17 mouse cellular contexts compared by ENCODE assay signal in genomic region chr2:179971891-179972290, GRCm38 (mm10). TPM values are rescaled to one million over a fixed set of nuclear protein-coding genes. Genes with fewer than 3 reads are reported as not detected.
DNase-seq lines count a peak whose midpoint lies in the region; ATAC-seq and TF ChIP-seq lines count a peak whose summit lies in the region.
"Had no signal": no experiment of that assay in that cellular context is flagged by ENCODE, and none has a peak within 500 bp of the region (broad histone marks: within the 10 kb centered on the region; RNA-seq: fewer than 3 reads in every experiment).

No protein-coding gene starts in this region.

- no peak overlapping the region for H3K9ac ChIP-seq in forebrain, embryonic 11.5 days (ENCODE audit: low read length)
- H3K9ac ChIP-seq in liver, embryonic 12.5 days = no peak overlapping the region
- no peak overlapping the region for H3K9ac ChIP-seq in liver, postnatal 0 days (replicated peaks)
- H3K9ac ChIP-seq: embryonic facial prominence, embryonic 15.5 days; forebrain, embryonic 12.5 days; hindbrain, embryonic 13.5 days had no signal

- H3K27ac ChIP-seq in forebrain, embryonic 11.5 days (ENCODE audit: low read depth, low read length) = no peak overlapping the region
- no peak overlapping the region for H3K27ac ChIP-seq in forebrain, embryonic 10.5 days
- H3K27ac ChIP-seq in liver, embryonic 12.5 days = no peak overlapping the region
- H3K27ac ChIP-seq in liver, postnatal 0 days (ENCODE audit: low read depth) = no peak overlapping the region
- H3K27ac ChIP-seq: embryonic facial prominence, embryonic 15.5 days; forebrain, embryonic 12.5 days; hindbrain, embryonic 13.5 days; hindbrain, postnatal 0 days had no signal

- peak; percentile 38 for DNase-seq in forebrain, embryonic 11.5 days (ENCODE audit: low spot score)
- no peak for DNase-seq in forebrain, embryonic 10.5 days (ENCODE audit: extremely low spot score, low spot score)
- peak; percentile 0 for DNase-seq in liver
- peak; percentile 16 for DNase-seq in liver, postnatal 0 days
- DNase-seq in lung, postnatal 10 days = no peak
- DNase-seq: adrenal gland, adult 2 months; adrenal gland, postnatal 25 days; embryo, embryonic 11 days; gastrocnemius, postnatal 10 days; heart, postnatal 10 days had no signal

- ATAC-seq in forebrain, embryonic 11.5 days (replicated peaks; ENCODE audit: low FRiP score) = no peak
- ATAC-seq in liver, embryonic 12.5 days = no peak
- ATAC-seq in liver, postnatal 0 days = no peak
- ATAC-seq: forebrain, embryonic 16.5 days; hindbrain, postnatal 0 days had no signal

- TF ChIP-seq CTCF in liver, postnatal 0 days (IDR thresholded peaks at IDR 0.05; ENCODE audit: low read depth) = no peak

- H3K4me2 ChIP-seq in forebrain, embryonic 11.5 days (ENCODE audit: low read depth, low read length, severe bottlenecking) = no peak overlapping the region
- H3K4me2 ChIP-seq in liver, embryonic 12.5 days = no peak overlapping the region
- no peak overlapping the region for H3K4me2 ChIP-seq in liver, postnatal 0 days (ENCODE audit: low read depth, low read length)
- H3K4me2 ChIP-seq: embryonic facial prominence, embryonic 15.5 days; forebrain, embryonic 12.5 days; hindbrain, embryonic 13.5 days had no signal

- H3K4me3 ChIP-seq in forebrain, embryonic 11.5 days (ENCODE audit: low read depth, low read length) = no peak overlapping the region
- H3K4me3 ChIP-seq in forebrain, embryonic 10.5 days = no peak overlapping the region
- no peak overlapping the region for H3K4me3 ChIP-seq in liver, embryonic 12.5 days
- no peak overlapping the region for H3K4me3 ChIP-seq in liver, postnatal 0 days (ENCODE audit: low read depth, low read length)
- H3K4me3 ChIP-seq: embryonic facial prominence, embryonic 15.5 days; erythroblast, embryonic 14.5 days; forebrain, embryonic 12.5 days; hindbrain, embryonic 13.5 days had no signal

- peaks cover 16% of the 10 kb centered on the region for H3K4me1 ChIP-seq in forebrain, embryonic 11.5 days (replicated peaks; ENCODE audit: control insufficient read depth, insufficient read depth, low read length)
- H3K4me1 ChIP-seq in forebrain, embryonic 10.5 days = peaks cover 80% of the 10 kb centered on the region
- peaks cover 79% of the 10 kb centered on the region for H3K4me1 ChIP-seq in liver, embryonic 12.5 days
- H3K4me1 ChIP-seq in liver, postnatal 0 days (ENCODE audit: insufficient read depth) = peaks cover 35% of the 10 kb centered on the region

- no peaks in the 10 kb centered on the region for H3K36me3 ChIP-seq in forebrain, embryonic 11.5 days (ENCODE audit: control insufficient read depth, insufficient read depth, low read length)
- H3K36me3 ChIP-seq in forebrain, embryonic 10.5 days (replicated peaks) = no peaks in the 10 kb centered on the region
- H3K36me3 ChIP-seq in liver, embryonic 12.5 days = no peaks in the 10 kb centered on the region
- H3K36me3 ChIP-seq in liver, postnatal 0 days (replicated peaks; ENCODE audit: insufficient read depth, low read length) = no peaks in the 10 kb centered on the region
- H3K36me3 ChIP-seq: embryonic facial prominence, embryonic 15.5 days; forebrain, embryonic 12.5 days; hindbrain, embryonic 13.5 days had no signal

- H3K27me3 ChIP-seq in forebrain, embryonic 11.5 days (ENCODE audit: control insufficient read depth, insufficient read depth, low read length) = no peaks in the 10 kb centered on the region
- H3K27me3 ChIP-seq in forebrain, embryonic 10.5 days (ENCODE audit: poor library complexity, severe bottlenecking) = no peaks in the 10 kb centered on the region
- no peaks in the 10 kb centered on the region for H3K27me3 ChIP-seq in liver, embryonic 12.5 days (replicated peaks)
- H3K27me3 ChIP-seq in liver, postnatal 0 days (ENCODE audit: insufficient read depth, low read length) = no peaks in the 10 kb centered on the region
- H3K27me3 ChIP-seq: embryonic facial prominence, embryonic 15.5 days; forebrain, embryonic 12.5 days; hindbrain, embryonic 13.5 days had no signal

- WGBS in forebrain, embryonic 11.5 days = 79% methylated on average over 2 of the region's 2 CpGs
- 87% methylated on average over 2 of the region's 2 CpGs for WGBS in forebrain, embryonic 10.5 days
- 55% methylated on average over 2 of the region's 2 CpGs for WGBS in liver, embryonic 12.5 days (ENCODE audit: insufficient replicate concordance)
- 59% methylated on average over 2 of the region's 2 CpGs for WGBS in liver, postnatal 0 days (ENCODE audit: insufficient replicate concordance)

- no peak for TF ChIP-seq EP300 in liver, postnatal 0 days (IDR thresholded peaks at IDR 0.05; ENCODE audit: low read depth)

- H3K9me3 ChIP-seq in forebrain, embryonic 11.5 days (ENCODE audit: control insufficient read depth, low read length) = no peaks in the 10 kb centered on the region
- H3K9me3 ChIP-seq in forebrain, embryonic 10.5 days = no peaks in the 10 kb centered on the region
- no peaks in the 10 kb centered on the region for H3K9me3 ChIP-seq in liver, embryonic 12.5 days (replicated peaks)
- no peaks in the 10 kb centered on the region for H3K9me3 ChIP-seq in liver, postnatal 0 days (ENCODE audit: low read length)
- H3K9me3 ChIP-seq: embryonic facial prominence, embryonic 15.5 days; forebrain, embryonic 12.5 days; hindbrain, embryonic 13.5 days had no signal

RNA-seq across cellular contexts. Expression of gene Taf4, which starts 4.6 kb away (rescaled TPM):
- polyA plus RNA-seq in forebrain, embryonic 11.5 days (2014; fragmentation: Nextera tagmentation; extraction: Ambion mirVana) = 7.4 and 8.2 TPM in 2 replicates
- polyA plus RNA-seq in forebrain, embryonic 10.5 days (2016; fragmentation: Nextera tagmentation; extraction: Ambion mirVana) = 3.6 and 4.2 TPM in 2 replicates
- polyA plus RNA-seq in liver, embryonic 12.5 days (2016; fragmentation: Nextera tagmentation; extraction: Ambion mirVana) = 2.2 and 2.6 TPM in 2 replicates
- polyA plus RNA-seq in liver, postnatal 0 days (2015; fragmentation: Nextera tagmentation; extraction: Ambion mirVana) = 1.7 TPM in 2 replicates

RNA-seq across cellular contexts. Expression of gene Lsm14b, which starts 52.9 kb away (rescaled TPM):
- 7.5 and 8.9 TPM in 2 replicates for polyA plus RNA-seq in forebrain, embryonic 11.5 days (2014; fragmentation: Nextera tagmentation; extraction: Ambion mirVana)
- polyA plus RNA-seq in forebrain, embryonic 10.5 days (2016; fragmentation: Nextera tagmentation; extraction: Ambion mirVana) = 8.5 and 8.9 TPM in 2 replicates
- polyA plus RNA-seq in liver, embryonic 12.5 days (2016; fragmentation: Nextera tagmentation; extraction: Ambion mirVana) = 2.4 and 2.7 TPM in 2 replicates
- 1.6 and 1.7 TPM in 2 replicates for polyA plus RNA-seq in liver, postnatal 0 days (2015; fragmentation: Nextera tagmentation; extraction: Ambion mirVana)

Comparison
In these comparisons a context has a peak if more than half of its experiments do, and no peak if none do; other contexts are left out.
1. DNase-seq: peak in forebrain, embryonic 11.5 days (single experiment), liver (single experiment) and liver, postnatal 0 days (single experiment); none in forebrain, embryonic 10.5 days (single experiment) and lung, postnatal 10 days (single experiment).